Mouse (Mus musculus) testis, adult 2 months (tissue): Measurements from ENCODE around the gene Gm28729.

Experiments
- CTCF ChIP-seq: fragments of 200-500 bp; IDR thresholded peaks from 2 replicates; pipeline ENCODE4 v1.5.1; 2012; ENCODE audit warnings: low read depth, mild to moderate bottlenecking, inconsistent platforms, low read length, moderate library complexity; ENCODE audit not compliant: control insufficient read depth, insufficient read depth, insufficient replicate concordance
- POLR2A ChIP-seq: fragments of 200-500 bp; IDR thresholded peaks from 2 replicates; pipeline ENCODE4 v1.6.1; 2012; ENCODE audit warnings: low read depth, mild to moderate bottlenecking, inconsistent platforms, low read length, moderate library complexity; ENCODE audit not compliant: control insufficient read depth

DNA sequence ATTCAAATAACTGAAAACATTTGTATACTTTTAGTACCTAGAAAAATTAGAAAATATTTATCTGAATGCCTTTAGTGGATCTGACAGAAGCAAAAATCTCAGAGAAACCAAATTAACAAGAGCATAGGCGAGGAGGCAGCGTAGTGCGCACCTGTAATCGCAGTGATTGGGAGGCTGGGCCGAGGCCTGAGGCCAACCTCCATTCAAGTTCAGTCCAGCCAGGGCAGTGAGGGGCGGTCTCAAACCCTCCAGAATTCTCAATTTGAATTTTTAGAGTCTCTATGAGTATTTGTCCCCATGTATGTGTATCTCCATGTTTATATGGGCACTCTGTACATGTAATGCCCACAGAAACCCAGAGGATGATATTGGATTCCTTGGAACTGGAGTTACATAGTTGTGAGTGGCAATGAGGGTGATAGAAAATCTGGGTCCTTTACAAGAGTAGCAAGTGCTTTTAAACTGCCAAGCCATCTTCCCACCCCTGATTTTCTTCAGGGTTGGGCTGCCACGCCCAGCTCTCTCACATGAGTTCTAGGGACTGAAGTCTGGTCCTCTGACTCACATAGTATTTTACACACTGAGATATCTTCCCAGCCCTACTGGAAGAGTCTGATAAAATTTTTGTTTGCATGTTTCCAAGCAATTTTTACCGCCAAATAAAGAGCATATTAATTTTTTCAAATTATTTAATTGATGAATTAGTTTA lies 54.6 kb downstream of the Gm28729 start:
- TF ChIP-seq CTCF (no peak), POLR2A (no peak)
